ENCODE assay signal across 7 mouse cellular contexts in genomic region chr7:140062307-140062706, GRCm38 (mm10). TPM values are rescaled to one million over a fixed set of nuclear protein-coding genes. Genes with fewer than 3 reads are reported as not detected.
DNase-seq lines count a peak whose midpoint lies in the region; ATAC-seq and TF ChIP-seq lines count a peak whose summit lies in the region.

No protein-coding gene starts in this region.

- H3K27me3 ChIP-seq in lung, embryonic 14.5 days (ENCODE audit: insufficient read depth, low read length), result peaks cover 62% of the 10 kb centered on the region

- H3K36me3 ChIP-seq in lung, embryonic 14.5 days (ENCODE audit: insufficient read depth), result no peaks in the 10 kb centered on the region

- TF ChIP-seq POLR2A in bone marrow, adult 2 months (IDR thresholded peaks at IDR 0.05; ENCODE audit: borderline replicate concordance, control insufficient read depth, low read depth, low read length), result no peak

- peak; percentile 43; the same call in 1 of the 2 replicates for ATAC-seq in granulocyte monocyte progenitor cell, adult 5-6 weeks (replicated peaks; ENCODE audit: poor library complexity, severe bottlenecking)
- ATAC-seq in lung, embryonic 14.5 days (ENCODE audit: insufficient read depth), result peak; percentile 16; the same call in 1 of the 2 replicates

- peak; percentile 35 for DNase-seq in left cerebral cortex, postnatal 4 days
- no peak for DNase-seq in left cerebral cortex, postnatal 10 days (ENCODE audit: extremely low spot score in 1 of 2, low spot score in 2 of 2)
- peak; percentile 41 for DNase-seq in lung, embryonic 14.5 days
- no peak for DNase-seq in thymus, postnatal 14 days
- DNase-seq in gastrocnemius, postnatal 10 days, result no peak

- 20% methylated on average over 11 of the region's 11 CpGs for WGBS in bone marrow, adult 2 months
- WGBS in lung, embryonic 14.5 days, result 19% methylated on average over 11 of the region's 11 CpGs

- H3K4me1 ChIP-seq in bone marrow, adult 2 months (ENCODE audit: control insufficient read depth, insufficient read depth, low read length), result no peaks in the 10 kb centered on the region
- 0 out of 2 replicates have a peak, but pooled peaks cover 6% of the 10 kb centered on the region for H3K4me1 ChIP-seq in lung, embryonic 14.5 days (ENCODE audit: insufficient read depth)

- H3K9me3 ChIP-seq in lung, embryonic 14.5 days (ENCODE audit: low read depth, low read length), result no peaks in the 10 kb centered on the region

- H3K27ac ChIP-seq in bone marrow, adult 2 months (ENCODE audit: control insufficient read depth, insufficient read depth, low read depth, low read length, poor library complexity), result no peak overlapping the region
- H3K27ac ChIP-seq in lung, embryonic 14.5 days (ENCODE audit: low read depth), result no peak overlapping the region

- H3K4me3 ChIP-seq in bone marrow, adult 2 months (replicated peaks; ENCODE audit: control insufficient read depth, low read depth, low read length), result no peak overlapping the region
- no peak overlapping the region for H3K4me3 ChIP-seq in lung, embryonic 14.5 days (ENCODE audit: low read depth, low read length)

- H3K4me2 ChIP-seq in lung, embryonic 14.5 days, result no peak overlapping the region

- intact Hi-C loops in left cerebral cortex, postnatal 4 days (cut with DNase I), result no loop called here
- intact Hi-C loops in left cerebral cortex, postnatal 10 days (cut with DNase I), result loop anchor here (2.0 kb wide), 1 partner anchor 94 kb away; no protein-coding TSS in a partner anchor

- no peak overlapping the region for H3K9ac ChIP-seq in lung, embryonic 14.5 days

- TF ChIP-seq CTCF in bone marrow, adult 2 months (IDR thresholded peaks at IDR 0.05; ENCODE audit: control insufficient read depth, insufficient read depth, low read length), result peak; percentile 7; the same call in 1 of the 2 replicates
- TF ChIP-seq CTCF in lung, embryonic 14.5 days (IDR thresholded peaks at IDR 0.05; ENCODE audit: low read depth), result peak; percentile 45

RNA-seq across cellular contexts. Expression of gene Msx3, which starts 13.4 kb away (rescaled TPM):
- total RNA-seq in left cerebral cortex, postnatal 4 days (2021), result 1 to 10 TPM; 2.3 to 2.5 TPM
- under 1 TPM; 0.22 to 0.47 TPM for total RNA-seq in left cerebral cortex, postnatal 10 days (2021)
- polyA plus RNA-seq in bone marrow, adult 2 months (2011; ENCODE audit: insufficient read depth, insufficient read length, low replicate concordance, missing spikeins), result not detected in 2 replicates
- not detected in 2 replicates for total RNA-seq in granulocyte monocyte progenitor cell, adult 5-6 weeks (2014; fragmentation: Nextera tagmentation)
- total RNA-seq in granulocyte monocyte progenitor cell, adult 5-6 weeks (2017), result not detected in 2 replicates
- not detected in 2 replicates for polyA plus RNA-seq in lung, embryonic 14.5 days (2014; fragmentation: Nextera tagmentation; extraction: Ambion mirVana)
- total RNA-seq in gastrocnemius, postnatal 10 days (2021), result not detected

RNA-seq across cellular contexts. Expression of gene Caly, which starts 20.0 kb away (rescaled TPM):
- total RNA-seq in left cerebral cortex, postnatal 4 days (2021), result 100 to 1,000 TPM; 185 to 208 TPM
- total RNA-seq in left cerebral cortex, postnatal 10 days (2021), result 100 to 1,000 TPM; 222 to 234 TPM
- not detected in 2 replicates for polyA plus RNA-seq in bone marrow, adult 2 months (2011; ENCODE audit: insufficient read depth, insufficient read length, low replicate concordance, missing spikeins)
- total RNA-seq in granulocyte monocyte progenitor cell, adult 5-6 weeks (2014; fragmentation: Nextera tagmentation), result 0.67 TPM in 1 of 2 replicates, not detected in the other
- not detected in 2 replicates for total RNA-seq in granulocyte monocyte progenitor cell, adult 5-6 weeks (2017)
- polyA plus RNA-seq in lung, embryonic 14.5 days (2014; fragmentation: Nextera tagmentation; extraction: Ambion mirVana), result 0.46 TPM in 1 of 2 replicates, not detected in the other
- under 1 TPM in 1 of 2 experiments, not detected in 1; 0.36 TPM for total RNA-seq in gastrocnemius, postnatal 10 days (2021)

RNA-seq across cellular contexts. Expression of gene Tubgcp2, which starts 25.8 kb away (rescaled TPM):
- total RNA-seq in left cerebral cortex, postnatal 4 days (2021), result 10 to 100 TPM; 55.1 to 58.0 TPM
- 10 to 100 TPM; 40.9 to 44.2 TPM for total RNA-seq in left cerebral cortex, postnatal 10 days (2021)
- polyA plus RNA-seq in bone marrow, adult 2 months (2011; ENCODE audit: insufficient read depth, insufficient read length, low replicate concordance, missing spikeins), result 16.7 and 17.5 TPM in 2 replicates
- 19.2 and 34.8 TPM in 2 replicates for total RNA-seq in granulocyte monocyte progenitor cell, adult 5-6 weeks (2014; fragmentation: Nextera tagmentation)
- total RNA-seq in granulocyte monocyte progenitor cell, adult 5-6 weeks (2017), result 36.3 and 40.4 TPM in 2 replicates
- 63.0 and 65.8 TPM in 2 replicates for polyA plus RNA-seq in lung, embryonic 14.5 days (2014; fragmentation: Nextera tagmentation; extraction: Ambion mirVana)
- 10 to 100 TPM; 21.9 to 29.6 TPM for total RNA-seq in gastrocnemius, postnatal 10 days (2021)

RNA-seq across cellular contexts. Expression of gene Zfp511, which starts 26.1 kb away (rescaled TPM):
- 10 to 100 TPM; 32.3 to 33.9 TPM for total RNA-seq in left cerebral cortex, postnatal 4 days (2021)
- 10 to 100 TPM; 23.8 to 26.9 TPM for total RNA-seq in left cerebral cortex, postnatal 10 days (2021)
- 10.4 and 27.2 TPM in 2 replicates for polyA plus RNA-seq in bone marrow, adult 2 months (2011; ENCODE audit: insufficient read depth, insufficient read length, low replicate concordance, missing spikeins)
- total RNA-seq in granulocyte monocyte progenitor cell, adult 5-6 weeks (2014; fragmentation: Nextera tagmentation), result 21.3 and 21.5 TPM in 2 replicates
- total RNA-seq in granulocyte monocyte progenitor cell, adult 5-6 weeks (2017), result 20.6 and 21.5 TPM in 2 replicates
- 39.1 and 39.5 TPM in 2 replicates for polyA plus RNA-seq in lung, embryonic 14.5 days (2014; fragmentation: Nextera tagmentation; extraction: Ambion mirVana)
- total RNA-seq in gastrocnemius, postnatal 10 days (2021), result 1 to 10 TPM; 8.8 to 10.0 TPM

RNA-seq across cellular contexts. Expression of gene Prap1, which starts 30.9 kb away (rescaled TPM):
- total RNA-seq in left cerebral cortex, postnatal 4 days (2021), result not detected
- total RNA-seq in left cerebral cortex, postnatal 10 days (2021), result not detected
- not detected in 2 replicates for polyA plus RNA-seq in bone marrow, adult 2 months (2011; ENCODE audit: insufficient read depth, insufficient read length, low replicate concordance, missing spikeins)
- total RNA-seq in granulocyte monocyte progenitor cell, adult 5-6 weeks (2014; fragmentation: Nextera tagmentation), result not detected in 2 replicates
- total RNA-seq in granulocyte monocyte progenitor cell, adult 5-6 weeks (2017), result not detected in 2 replicates
- 0.43 TPM in 1 of 2 replicates, not detected in the other for polyA plus RNA-seq in lung, embryonic 14.5 days (2014; fragmentation: Nextera tagmentation; extraction: Ambion mirVana)
- total RNA-seq in gastrocnemius, postnatal 10 days (2021), result not detected

Comparison
In these comparisons a context has a peak if more than half of its experiments do, and no peak if none do; other contexts are left out.
1. DNase-seq: peak in left cerebral cortex, postnatal 4 days (single experiment) and lung, embryonic 14.5 days (single experiment); none in left cerebral cortex, postnatal 10 days (0 of 2), thymus, postnatal 14 days (single experiment) and gastrocnemius, postnatal 10 days (single experiment).
2. RNA of gene Caly, which starts 20.0 kb away (total RNA-seq): 222 to 234 TPM in left cerebral cortex, postnatal 10 days and 185 to 208 TPM in left cerebral cortex, postnatal 4 days; 0.67 TPM in granulocyte monocyte progenitor cell, adult 5-6 weeks and 0.36 TPM in gastrocnemius, postnatal 10 days; every median in the first group is over 100 times any median in the second.